Mouse (Mus musculus) erythroblast, embryonic 14.5 days (primary cell): ENCODE measurements around the gene 0610010F05Rik.

Experiments used
- GATA1 ChIP-seq: IDR thresholded peaks from 2 replicates; pipeline ENCODE4 v1.6.1; 2012; ENCODE audit warnings: low read length, inconsistent platforms, mixed read lengths
- TAL1 ChIP-seq: IDR thresholded peaks from 3 replicates; pipeline ENCODE4 v1.6.1; 2012; ENCODE audit warnings: low read length, inconsistent platforms, mixed read lengths

- TF ChIP-seq GATA1 (no peak), TAL1 (no peak)
These were observed 33.7 kb upstream of the 0610010F05Rik start for GRCm38 (mm10) chr11:23667128-23667527.
